Mouse (Mus musculus) adrenal gland, adult (tissue): ENCODE data around the gene Snrnp35.
A peak's percentile ranks its signal among the peaks of the same experiment; 100 is the strongest.
"Not testable (repeated sequence)": the region's sequence is repeated elsewhere in the genome, so short reads cannot be mapped to it uniquely, and the experiment has no call there.

Experiments used
- DNase-seq, 2 experiments: peaks; one replicate each; pipeline ENCODE4 v3.0.0; 2022 to 2023; ENCODE audit warnings: low spot score in 1 of 2; ENCODE audit not compliant: inconsistent age in 2 of 2

Snrnp35 gene

DNA sequence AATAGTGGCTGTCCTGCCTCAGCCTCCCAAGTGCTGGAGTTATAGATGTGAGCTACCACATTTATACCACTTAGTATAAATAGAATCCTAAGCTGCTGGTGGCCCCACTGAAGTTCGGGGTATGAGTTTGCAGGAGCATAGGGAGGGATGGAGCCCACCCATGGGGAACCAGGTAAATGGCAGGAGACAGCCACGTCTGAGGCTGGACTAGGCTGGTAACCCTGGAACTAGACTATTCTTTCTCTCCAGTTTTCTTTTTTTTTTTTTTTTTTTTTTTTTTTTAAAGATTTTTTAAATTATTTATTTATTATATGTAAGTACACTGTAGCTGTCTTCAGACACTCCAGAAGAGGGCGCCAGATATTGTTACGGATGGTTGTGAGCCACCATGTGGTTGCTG lies 17.1 kb downstream of the Snrnp35 start:
- DNase-seq = not testable (repeated sequence)

DNA sequence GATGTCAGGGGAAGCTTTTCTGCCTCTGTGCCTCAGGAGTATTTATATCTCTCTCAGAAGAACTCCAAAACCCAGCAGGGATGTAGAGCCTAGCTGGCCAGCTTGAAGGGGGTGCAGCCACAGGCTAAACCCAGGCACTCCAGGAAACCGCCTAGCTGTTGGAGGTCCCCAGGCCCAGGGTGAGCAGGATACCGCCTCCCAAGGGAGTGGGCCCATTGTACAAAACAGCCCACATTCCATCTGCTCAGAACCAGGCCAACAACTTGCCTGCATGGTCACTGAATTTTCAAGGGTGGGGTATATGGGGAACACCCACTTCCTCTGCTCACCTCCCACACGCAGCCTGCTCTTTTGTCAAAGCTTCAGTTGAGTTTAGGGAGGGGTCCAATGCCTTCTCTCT lies 17.6 kb downstream of the Snrnp35 start:
- DNase-seq = no peak

DNA sequence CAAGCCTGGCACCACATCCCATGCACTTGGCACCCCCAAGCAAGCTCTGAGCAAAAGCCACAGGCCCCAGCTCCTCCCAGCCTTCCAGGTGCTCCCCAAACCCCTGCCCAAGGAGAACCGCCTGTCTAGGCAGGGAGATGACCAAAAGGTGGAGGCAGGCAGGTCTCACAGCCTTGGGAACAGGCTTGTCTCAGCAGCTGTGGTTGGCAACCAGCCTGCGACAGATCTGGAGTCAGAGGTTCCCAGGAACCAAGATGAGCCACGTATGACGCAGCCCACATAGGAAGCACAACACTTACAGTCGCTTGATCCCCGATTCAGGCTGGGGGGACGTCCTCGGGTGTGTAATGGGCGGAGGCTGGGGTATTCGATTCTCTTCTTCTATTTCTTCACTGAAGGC lies 18.6 kb downstream of the Snrnp35 start:
- DNase-seq = no peak

DNA sequence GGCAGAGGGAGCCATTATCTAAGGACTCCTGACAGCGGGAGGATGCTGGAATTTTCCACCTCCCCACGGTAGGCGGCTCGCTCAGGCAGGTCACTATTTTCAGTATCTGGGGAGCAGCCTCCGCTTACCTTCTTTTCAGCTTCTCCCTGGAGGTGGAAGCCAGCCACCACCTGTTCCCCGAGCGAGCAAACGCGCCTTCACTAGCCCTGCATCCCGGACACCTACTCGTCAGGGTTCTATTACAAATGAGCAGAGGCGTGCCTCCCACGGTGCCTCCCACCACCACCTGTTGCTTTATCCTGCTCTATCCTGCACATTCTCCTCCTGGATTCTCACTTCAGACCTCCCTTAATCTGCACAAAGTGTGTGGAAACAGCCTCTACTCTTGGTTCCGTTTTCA lies 20.8 kb downstream of the Snrnp35 start:
- DNase-seq = no peak

DNA sequence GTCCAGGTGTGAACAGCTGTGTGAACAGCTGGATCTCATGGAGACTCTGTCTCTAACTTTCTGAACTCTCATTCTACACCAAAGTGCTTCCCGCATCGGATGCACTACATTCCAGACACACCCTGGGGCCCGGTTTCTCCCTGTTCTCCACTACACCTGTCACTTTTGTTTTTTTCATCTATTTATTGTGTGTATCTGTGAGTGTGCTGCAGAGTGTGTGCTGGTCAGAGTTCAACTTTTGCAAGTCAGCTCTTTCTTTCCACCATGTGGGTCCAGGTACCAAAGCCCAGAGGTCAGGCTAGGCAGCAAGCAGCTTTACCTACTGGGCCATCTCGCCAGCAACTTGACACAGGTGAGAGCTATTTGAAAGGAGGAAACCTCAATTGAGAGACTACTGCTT lies 22.3 kb downstream of the Snrnp35 start:
- no peak for DNase-seq

DNA sequence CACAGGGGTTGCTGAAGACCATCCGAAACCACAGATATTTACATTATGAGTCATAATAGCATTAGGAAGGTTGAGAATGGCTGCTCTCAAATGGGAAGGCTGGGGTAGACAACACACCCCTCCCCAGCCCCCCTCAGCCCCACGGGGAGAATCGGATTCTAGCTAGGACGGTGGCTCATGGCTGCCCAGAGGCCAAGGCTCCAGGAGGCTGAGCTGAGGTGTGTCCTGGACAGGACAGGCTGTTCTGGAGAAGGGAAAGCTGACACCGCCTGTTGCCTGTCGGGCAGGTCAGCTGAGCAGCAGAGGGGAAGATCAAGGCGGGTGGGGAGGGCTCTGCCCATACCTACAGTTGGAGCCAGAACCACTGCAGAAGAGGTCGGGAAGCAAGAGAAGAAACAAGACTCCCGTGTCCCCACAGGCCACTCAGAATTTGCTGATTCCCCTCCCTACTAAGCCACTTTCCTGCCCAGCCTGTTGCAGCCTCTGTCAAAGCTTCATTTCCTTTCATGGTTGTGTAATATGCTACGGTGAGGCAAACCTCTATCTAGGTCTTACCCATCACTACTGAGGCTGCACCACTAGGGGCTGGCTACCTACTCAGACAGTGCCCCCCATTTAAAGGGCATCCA lies 23.9 kb downstream of the Snrnp35 start:
- DNase-seq = peak in 1 of 2 experiments; percentile 37

DNA sequence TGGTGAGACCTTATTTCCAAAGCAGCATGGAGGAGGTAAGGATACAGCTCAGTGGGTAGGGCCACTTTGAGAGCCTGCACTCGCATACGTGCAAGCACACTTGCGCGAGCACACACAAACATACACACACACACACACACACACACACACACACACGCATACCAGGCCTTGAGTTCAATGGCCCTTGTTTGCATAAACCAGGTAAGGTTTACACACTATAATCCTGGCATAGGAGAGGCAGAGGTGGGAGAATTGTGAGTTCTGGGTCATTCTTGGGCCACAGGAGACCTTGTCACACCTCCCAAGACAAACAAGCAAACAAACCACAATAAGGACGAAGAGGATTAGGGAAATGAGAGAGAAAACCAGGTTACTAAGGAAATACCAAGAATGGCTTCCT lies 26.3 kb downstream of the Snrnp35 start:
- DNase-seq = no peak

DNA sequence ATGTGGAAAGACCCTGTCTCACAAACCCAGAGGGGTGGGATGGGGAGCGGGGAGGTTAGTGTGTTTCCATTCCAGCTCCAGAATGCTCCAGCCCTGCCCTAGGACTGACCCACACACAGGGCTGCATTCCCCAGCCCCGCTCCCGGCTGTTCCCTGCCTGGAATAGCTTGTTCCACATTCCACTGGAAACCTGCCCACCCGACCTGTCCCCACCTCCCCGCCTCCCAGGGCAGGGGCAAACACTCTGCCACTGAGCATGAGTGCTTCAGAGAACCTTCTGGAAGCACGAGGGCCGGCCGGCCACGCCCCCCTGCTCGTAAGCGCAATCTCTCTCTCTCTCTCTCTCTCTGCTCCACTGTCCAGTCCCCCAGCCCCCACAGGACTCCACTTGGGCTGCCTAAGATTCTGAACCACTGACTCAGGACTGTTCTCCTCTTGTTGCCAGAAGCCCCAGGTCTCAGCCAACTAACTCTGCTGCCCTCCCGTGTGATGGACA lies 26.9 kb downstream of the Snrnp35 start:
- DNase-seq = no peak

DNA sequence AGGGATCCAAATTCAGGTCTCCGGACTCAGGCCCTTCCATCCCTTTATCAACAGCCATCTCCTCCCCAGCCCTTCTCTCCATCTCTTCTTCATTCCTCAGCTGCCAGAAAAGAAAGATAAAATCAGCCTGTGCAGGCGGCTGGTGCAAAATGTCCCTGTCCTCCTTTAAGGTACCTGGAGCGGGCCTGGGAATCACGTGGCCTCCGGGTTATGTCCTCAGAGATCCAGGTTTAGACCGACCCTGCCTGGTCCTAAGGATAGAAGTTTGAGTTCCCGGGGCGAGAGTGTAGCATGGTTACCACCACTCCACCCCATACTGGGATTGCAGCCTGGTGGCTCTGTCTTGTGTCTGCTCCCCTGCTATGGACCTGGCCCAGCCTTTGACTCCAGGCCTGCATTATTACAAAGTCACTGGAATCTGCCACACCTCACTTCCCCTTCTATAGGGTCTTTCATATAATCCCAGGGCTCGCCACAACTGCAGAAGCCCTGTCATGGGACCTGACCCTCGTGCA lies 27.7 kb downstream of the Snrnp35 start:
- no peak for DNase-seq

DNA sequence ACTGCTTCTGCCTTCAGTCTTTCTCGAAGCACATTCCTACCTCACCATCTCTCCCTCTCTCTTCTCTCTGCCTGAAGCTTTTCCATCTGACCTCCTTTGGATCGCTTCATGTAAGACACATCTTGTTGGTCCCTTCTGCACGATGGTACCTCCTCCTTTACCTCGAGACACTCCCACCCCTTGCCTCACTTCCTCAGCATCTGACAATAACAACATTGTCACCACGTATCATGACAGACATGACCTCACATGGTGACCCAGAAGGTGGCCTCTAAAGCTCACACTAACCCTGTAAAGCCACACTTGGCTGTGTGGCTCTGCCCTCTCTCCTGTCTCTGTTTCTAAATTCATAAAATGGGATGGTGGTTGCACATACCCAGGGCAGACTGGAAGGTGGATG lies 32.9 kb downstream of the Snrnp35 start:
- no peak for DNase-seq

DNA sequence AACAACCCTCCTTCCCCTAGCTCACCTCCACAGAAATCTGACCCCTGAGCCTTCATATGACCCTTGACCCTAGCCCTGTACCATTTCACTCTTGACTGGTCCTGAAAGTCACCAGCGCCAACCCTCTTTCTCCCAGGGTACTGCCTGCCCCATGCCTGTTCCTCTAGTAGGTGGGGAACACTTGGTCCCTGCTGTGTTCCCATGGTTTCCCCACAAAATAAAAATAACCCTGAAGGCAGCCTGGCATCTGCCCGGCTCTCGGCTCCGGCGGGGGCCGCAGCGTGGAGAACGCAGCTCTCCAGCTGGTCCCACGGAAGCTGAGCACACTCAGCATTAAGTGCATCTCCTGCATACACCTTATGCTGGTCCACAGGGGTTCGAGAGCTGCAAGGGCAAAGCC lies 35.7 kb downstream of the Snrnp35 start:
- DNase-seq = no peak

DNA sequence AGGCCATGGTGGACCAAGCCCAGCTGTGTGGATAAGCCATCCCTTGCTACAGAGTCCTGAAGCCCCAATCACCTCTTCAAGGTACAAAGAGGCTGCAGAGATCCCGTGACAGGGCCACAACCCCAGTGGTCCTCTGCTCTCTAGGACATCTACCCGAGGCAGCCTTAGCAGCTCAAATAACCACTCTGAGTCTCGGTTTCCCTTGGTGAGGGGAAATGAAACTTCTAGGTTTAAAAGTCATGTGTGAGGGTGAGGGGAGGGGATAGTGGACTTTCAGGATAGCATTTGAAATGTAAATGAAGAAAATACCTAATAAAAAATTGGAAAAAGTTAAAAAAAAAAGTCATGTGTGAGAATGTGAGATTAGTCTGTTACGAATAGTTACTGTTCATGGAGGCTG lies 38.7 kb downstream of the Snrnp35 start:
- DNase-seq = no peak

DNA sequence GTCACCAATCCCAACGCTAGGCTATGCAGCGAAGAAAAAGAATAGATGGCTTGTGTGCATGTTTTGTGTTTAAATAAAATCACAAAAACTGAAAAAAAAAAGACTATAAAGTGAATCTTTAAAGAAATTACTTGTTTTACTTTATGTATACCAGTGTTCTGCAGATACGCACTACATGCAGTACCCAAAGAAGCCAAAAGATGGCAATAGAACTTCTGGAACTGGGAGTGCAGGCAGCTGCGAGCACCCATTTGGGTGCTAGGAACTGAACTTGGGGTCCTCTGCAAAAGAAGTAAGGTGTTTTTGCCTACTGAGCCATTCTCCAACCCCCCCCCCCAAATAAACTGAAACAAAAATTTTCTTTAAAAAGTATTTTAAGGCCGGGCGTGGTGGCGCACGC lies 40.1 kb downstream of the Snrnp35 start:
- DNase-seq = no peak

DNA sequence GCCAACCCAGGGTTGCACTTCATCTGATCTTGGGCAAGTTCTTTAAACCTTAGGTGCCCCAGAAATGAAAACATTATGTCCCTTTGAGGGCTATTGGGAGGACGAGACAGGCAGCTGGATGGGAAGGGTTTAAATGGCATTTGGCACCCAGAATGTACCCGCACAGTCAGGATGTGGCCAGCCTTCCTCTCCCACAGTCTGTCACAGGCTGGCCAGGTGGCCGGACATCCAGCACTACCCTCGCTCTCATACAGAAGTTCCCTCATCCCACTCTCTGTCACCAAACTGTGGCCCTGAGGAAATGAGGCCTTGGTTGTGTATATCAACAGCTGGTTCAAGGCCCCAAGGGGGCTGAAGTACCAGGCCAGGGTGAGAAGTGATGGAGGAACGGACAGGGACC lies 42.0 kb downstream of the Snrnp35 start:
- no peak for DNase-seq

DNA sequence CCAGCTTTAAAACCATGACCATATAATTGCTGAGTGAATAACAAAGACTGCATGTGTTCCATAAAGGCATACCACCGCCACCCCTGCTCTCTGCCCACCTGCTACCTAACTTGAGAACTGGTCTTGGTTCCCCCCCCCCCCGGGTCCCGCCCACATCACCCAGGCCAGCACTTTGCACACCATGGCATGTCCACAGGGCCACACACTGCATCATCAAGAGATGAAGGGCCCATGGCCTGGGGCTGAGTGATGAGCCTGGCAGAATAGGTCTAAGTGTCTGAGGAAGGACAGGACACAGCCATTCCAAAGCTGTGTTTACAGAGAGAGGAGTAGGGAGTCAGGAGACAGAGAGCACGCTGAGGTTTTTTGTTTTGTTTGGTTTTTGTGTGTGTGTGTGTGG lies 45.4 kb downstream of the Snrnp35 start:
- no peak for DNase-seq

DNA sequence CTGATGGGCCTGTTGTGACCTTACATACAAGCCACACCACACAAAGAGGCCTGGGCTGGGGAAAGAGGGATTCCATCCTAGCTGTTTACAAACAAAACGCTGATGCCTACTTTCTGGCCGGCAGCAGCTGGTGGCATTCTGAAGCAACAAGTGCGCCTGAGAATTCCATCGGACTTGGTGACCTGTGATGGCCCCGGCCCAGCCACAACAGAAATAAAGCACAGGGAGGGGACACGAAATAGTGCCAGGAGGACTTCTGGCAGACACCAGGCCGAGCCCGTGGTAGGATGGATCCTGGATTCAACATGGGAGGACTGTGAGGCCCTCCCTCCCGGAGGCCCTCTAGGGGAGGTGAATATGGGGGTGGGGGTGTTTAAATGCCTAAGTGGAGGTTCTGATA lies 45.9 kb downstream of the Snrnp35 start:
- DNase-seq = no peak

DNA sequence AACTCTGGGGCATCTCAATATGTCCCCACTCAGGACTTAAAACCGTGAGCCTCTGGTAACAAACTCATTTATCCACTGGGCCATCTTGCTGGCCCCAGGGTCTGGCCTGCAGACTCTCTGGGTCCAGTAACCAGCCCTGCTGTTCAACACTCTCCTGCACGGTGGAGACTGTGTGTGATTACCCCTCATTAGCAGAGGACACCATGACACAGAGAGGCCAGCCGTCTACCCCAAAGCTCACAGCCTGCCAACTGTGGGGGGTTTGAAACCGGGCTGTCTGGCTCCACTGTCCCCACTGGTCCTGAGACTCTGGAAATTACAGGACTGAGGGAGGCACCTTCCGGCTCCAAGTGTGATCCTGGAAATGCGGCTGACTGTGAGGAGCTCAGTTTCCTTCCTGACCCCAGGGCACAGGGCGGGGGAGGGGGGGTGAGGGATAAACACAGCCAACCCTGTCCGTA lies 46.3 kb downstream of the Snrnp35 start:
- peak; percentile 29 to 64 for DNase-seq

DNA sequence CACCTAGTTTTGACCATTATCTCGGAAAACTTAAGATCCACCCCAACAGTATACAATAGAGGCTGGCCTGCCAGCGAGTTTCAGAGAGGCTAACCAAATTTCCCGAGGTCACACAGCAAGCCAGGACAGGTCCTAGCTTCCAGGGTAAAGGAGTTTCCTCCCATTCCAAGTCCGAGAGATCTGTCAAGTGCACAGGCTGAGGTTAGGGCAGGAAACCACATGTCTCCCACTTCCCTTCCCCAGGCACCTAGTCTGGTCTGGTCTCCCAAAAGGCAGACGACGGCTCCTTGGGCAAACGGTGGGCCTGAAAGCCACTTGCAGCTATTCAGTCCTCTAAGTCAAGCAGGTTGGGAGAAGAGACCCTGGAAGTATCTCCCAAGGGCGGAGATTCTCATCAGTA lies 46.8 kb downstream of the Snrnp35 start:
- DNase-seq = peak in 1 of 2 experiments; percentile 63

DNA sequence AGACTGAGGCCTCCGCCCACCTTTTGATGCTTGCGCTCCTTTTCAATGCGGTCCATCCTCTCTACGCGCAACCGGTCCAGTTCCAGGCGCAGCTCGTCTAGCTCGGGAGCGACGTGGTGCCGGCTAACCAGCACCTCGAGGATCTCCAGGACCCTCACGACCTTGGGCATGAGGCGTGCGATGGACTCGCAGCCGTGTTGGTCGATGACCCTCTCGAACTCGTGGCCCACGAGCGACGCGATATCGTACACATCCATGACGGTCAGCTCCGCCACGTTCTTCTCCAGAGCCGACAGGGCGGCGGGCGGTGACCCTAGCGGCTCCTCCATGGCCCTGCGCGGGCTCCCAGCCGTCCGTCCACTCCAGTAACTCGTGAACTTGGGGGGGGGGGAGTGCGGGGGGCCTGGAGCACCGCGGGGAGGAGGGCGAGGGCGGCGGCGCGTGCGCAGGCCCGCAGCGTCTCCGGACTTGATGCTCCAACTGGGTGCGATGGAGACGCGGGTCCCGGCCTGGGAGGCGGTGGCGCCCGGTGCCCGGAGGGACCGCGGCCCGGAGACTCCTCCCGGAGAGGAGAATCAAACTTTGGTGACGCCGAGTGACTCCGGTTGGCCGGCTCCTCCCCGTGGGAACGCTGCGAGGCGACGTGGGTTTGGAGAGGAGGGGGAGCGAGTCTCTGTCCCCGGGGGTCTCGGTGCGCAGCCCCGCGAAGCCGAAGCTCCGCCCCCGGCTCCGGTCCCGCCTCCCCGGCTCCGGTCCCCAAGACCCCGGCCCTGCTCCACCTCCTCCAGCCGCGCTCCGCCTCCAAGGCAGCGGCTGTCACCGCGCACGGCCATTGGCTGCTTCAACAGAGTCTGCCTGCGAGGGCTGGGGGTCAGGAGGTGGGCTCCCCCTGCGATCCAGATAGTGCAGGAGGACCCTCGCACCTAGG lies 48.0 kb downstream of the Snrnp35 start, which contains the start of gene Rilpl1:
Rilpl1 (minus strand) TSS at position 737 of the 928 bp plus-strand sequence.
- DNase-seq = peak; percentile 88 to 93

DNA sequence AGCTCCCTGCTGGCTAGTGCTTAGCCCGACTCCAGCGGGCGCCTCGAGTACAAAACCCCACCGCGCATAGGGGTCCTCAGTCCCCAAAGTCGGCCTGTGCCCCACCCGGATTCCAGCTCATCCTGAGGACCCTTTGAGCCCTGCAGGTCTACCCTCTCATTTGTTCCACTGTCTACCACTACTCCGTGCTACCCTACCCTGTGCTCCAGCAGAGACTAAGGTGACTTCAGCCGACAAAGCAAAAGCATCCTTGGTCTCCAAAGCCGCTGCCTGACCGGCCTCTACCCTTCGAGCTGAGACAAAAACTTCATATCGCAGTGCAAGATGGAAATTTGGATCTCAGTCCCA lies 48.6 kb downstream of the Snrnp35 start:
- DNase-seq = no peak

DNA sequence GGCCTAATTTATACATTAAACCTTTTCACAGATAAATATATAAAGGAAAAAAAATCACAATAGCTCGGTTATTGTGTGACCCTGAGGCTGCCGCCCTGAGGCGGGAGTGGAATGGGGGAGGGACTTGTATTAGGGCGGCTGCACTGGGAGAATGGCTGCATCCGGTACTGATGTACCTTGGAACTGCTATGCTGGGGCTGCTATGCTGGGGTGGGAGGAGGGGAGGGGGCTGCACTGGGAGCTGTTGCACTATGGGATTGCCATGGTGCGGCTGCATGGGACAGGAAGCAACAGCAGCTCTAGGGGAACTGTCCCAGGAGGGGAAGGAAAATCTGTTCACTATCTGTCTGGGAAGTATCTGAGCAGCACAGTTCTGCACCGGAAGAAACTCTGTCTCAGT lies 49.5 kb downstream of the Snrnp35 start:
- no peak for DNase-seq

DNA sequence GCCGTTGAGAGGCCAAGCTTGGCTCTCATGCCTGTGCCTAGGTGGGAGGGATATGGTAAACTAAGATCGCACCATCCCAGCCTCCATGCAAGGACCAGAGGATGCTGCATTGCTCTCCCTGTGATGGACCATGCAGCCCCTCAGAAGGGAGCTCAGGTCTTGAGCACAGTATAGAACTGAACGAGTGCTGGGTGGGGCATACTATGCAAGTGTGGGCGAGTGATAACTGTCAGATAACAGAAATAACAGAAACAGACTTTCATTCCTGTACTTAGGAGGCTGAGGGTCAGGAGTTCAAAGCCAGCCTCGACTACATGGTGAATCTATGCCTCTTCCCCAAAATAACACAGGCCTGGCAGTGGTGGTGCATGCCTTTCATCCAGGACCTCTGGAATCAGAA lies 52.1 kb downstream of the Snrnp35 start:
- no peak for DNase-seq
